Mouse (Mus musculus): ENCODE data around the gene Tchp. TPM values are rescaled to one million over a fixed set of nuclear protein-coding genes. Genes with fewer than 3 reads are reported as not detected.

Gene Tchp
- 1 to 10 TPM; 4.9 to 5.7 TPM for total RNA-seq (2023)

DNA sequence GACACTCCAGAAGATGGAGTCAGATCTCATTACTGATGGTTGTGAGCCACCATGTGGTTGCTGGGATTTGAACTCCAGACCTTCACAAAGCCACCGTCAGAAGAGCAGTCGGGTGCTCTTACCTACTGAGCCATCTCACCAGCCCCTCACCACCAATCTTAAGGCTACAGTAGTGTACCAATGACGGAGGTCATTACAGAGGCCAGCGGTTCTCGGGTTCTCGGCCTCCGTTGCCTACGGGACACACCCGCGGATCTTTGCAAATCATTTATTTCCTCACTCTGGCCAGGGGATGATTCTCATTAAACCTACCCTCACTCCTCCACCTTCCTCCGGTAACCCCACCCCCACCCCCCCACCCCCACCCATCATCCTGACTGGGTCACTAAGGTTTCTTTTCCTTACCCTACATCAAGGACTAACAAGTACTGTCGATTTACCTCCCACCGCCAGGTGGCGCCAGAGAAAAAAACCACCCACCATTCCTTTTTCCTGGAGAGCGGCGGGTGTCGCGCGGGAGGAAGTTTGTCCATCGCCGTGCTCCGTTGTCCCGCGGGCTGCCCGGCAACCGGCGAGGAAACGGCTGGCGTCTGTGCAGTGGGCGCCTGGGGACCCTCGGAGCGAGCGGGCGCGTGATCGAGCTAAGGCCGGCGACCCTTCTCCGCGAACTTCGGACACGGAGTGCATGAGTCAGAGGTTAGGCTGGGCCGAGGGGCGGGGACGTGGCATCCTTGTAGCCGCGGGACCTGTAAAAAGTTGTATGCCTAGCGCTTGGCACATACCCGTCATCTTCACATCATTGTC, at the start of gene Tchp:
Gene Tchp, plus strand, starts transcription at position 496 of the 804 bp plus-strand sequence.

GRCm38 (mm10) chr5:114658255-114658654, 49.3 kb upstream of the Tchp start, which contains the start of gene Trpv4:
Gene Trpv4 (minus strand): TSS chr5:114658421.

DNA sequence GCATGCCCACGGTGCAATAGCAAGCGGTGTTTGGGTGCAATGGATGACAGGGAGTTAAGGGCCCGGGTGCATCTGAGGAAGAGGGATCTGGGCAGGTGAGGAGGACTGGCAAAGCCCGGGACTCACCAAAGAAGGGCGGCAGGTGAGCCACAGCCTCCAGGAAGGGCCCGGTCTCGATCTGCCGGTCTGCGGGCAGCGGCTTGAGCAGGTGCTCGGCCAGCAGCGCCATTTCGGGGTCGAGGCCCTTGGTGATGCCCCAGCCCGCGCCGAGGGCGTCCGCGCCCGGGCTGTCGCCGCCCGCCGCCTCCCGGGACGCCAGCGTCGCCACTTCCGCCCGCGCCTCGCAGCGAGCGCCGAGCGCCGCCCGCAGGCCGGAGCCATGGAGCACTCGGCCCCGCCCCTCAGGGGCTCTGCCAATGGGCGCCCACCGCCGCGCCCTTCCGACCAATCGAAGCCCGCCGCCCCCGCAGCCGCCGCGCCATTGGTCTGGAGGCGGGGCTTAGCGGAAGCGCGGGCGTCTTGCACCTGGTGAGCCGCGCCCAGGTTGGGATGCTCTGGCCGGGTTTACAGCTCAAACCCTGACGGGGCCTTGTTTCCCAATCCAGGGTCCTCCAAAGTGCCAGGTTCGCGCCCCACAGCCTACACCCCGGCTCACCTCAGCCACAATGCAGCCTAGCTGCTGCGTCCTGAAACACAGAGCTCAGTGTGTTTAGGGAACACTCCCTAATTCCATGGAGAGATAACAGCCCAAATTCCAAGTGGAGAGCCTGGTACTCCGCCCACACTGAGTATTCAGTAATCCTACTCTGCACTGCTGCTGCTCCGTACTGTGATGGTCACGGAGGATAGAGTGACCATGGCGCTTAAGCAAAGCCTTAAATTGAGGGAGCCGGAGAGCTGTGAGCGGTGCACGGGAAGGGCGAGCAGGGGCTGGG, 16.7 kb upstream of the Tchp start, which contains the start of gene Gltp:
Gene Gltp, minus strand, starts transcription at position 352 of the 935 bp plus-strand sequence.

Other genes starting within 250 kb of the Tchp start
- under 1 TPM; 0.26 to 0.88 TPM for gene Fam222a, start 139.7 kb upstream of the Tchp start, total RNA-seq (2023)
- 1 to 10 TPM; 2.3 to 4.9 TPM for gene Trpv4, start 49.3 kb upstream of the Tchp start, total RNA-seq (2023)
- gene Gltp, start 16.8 kb upstream of the Tchp start, total RNA-seq (2023): 100 to 1,000 TPM in 1 of 2 experiments, 10 to 100 TPM in 1; 94.8 to 104 TPM
- 100 to 1,000 TPM; 235 to 237 TPM for gene Ankrd13a, start 66.9 kb downstream of the Tchp start, total RNA-seq (2023)
- gene Git2, start 67.8 kb downstream of the Tchp start, total RNA-seq (2023): 100 to 1,000 TPM; 139 to 141 TPM
- gene 1500011B03Rik, start 115.7 kb downstream of the Tchp start, total RNA-seq (2023): 10 to 100 TPM; 17.8 to 19.4 TPM
- under 1 TPM; 0.31 to 0.75 TPM for gene 4930519G04Rik, start 145.9 kb downstream of the Tchp start, total RNA-seq (2023)
- not detected for gene Gm9936, start 150.9 kb downstream of the Tchp start, total RNA-seq (2023)
- gene Oasl2, start 189.2 kb downstream of the Tchp start, total RNA-seq (2023): 10 to 100 TPM; 14.4 to 28.6 TPM
- gene Oasl1, start 215.5 kb downstream of the Tchp start, total RNA-seq (2023): 10 to 100 TPM in 1 of 2 experiments, 1 to 10 TPM in 1; 8.8 to 10.9 TPM
- gene 2210016L21Rik, start 234.4 kb downstream of the Tchp start, total RNA-seq (2023): 1 to 10 TPM; 8.9 to 10.0 TPM